Mouse (Mus musculus) left cerebral cortex, adult 8-10 months (tissue): ENCODE results near the gene Tmem251. TPM values are rescaled to one million over a fixed set of nuclear protein-coding genes. Genes with fewer than 3 reads are reported as not detected.

ENCODE experiments used
- DNase-seq, 2 experiments: peaks; one replicate each; pipeline ENCODE4 v3.0.0; 2022; ENCODE audit warnings: low spot score in 2 of 2
- total RNA-seq, 4 experiments: library from RNA; stranded (reverse); gene quantifications; 2 replicates each; pipeline ENCODE4 v1.2.4; 2022

Gene Tmem251
- total RNA-seq, 4 experiments from 2014 or later: 5.3 to 6.3 (median 5.9) TPM

- no peak for DNase-seq
These were observed 33.7 kb upstream of the Tmem251 start for GRCm38 (mm10) chr12:102709896-102710295.

GRCm38 (mm10) chr12:102710851-102711375 is 32.6 kb upstream of the Tmem251 start:
- DNase-seq: no peak

DNA sequence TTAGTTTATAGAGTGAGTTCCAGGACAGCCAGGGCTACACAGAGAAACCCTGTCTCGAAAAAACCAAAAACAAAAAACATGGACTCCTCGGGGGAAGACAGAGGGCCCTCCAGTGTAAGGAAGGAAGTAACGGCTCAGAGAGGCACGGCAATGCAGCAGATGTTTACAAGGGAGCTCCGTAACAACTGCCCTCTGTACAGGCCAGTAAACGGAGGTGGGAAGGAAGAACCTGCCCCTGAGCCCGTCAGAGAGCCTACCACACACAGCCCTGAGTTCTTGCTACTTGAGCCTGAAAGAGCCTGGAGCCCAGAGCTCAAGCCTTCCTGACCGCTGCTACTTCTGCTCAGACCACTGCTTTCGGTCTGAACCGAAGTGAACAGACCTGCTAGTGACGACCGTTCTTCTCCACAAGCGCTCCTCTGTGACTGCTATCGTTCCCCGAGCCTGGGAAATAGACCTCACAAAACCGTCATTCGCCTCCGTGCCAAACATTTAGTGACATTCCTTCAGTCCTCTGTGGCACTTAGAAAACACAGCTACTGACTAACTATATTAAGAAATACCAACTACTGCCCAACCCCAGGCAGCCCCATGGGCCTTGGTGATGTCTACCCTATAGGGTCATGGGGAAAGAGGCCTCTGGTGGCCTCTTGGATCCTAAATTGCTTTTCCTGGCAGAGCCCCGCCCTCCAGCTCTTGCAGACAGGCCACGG is 30.3 kb upstream of the Tmem251 start:
- no peak for DNase-seq

DNA sequence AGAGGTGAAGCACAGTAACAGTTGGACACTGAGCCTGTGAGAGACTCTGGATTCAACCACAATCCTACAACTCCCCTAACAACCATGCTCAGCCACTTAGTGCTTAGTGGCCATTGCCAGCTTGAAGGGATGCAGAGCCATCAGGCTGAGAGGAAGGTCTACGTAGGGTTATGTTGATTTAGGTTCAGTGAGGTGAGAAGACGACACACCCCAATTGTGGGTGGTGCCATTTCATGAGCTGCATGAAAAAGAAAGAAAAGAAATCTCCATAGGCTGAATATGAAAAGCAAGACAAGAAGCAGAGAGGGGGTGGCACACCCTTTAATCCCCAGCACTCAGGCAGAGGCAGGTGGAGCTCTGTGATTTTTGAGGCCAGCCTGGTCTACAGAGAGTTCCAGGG is 29.4 kb upstream of the Tmem251 start:
- DNase-seq: no peak

DNA sequence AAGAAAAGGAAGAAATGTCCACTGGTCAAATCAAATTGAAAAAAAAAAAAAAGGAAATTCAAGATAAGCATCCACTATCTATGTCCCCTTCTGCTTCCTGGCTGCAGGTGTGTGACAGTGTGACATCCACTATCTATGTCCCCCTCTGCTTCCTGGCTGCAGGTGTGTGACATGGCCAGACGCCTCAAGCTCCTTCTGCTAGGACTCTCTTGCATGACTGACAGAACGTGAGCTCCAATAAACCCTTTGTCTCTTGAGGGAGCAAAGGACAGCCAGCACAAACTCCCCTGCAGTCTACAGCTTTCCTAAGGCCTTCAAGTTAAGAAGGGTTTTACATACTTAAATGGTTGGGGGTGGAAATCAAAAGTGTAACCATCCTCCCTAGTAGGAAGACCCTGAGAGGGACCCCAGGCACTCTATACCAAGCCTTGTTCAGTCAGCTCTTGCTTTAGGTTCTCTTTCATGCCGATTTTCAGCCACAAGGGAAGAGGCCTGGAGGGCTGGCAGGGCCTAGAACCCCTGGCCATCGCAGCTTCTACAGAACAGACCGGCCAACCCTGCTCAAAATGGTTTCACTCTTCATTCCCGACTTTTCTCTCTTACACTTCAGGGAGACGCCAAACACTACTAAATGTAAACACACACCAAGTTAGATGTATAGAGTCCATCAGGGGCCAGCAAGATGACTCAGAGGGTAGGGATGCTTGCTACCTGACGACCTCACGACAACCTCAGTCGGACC is 28.7 kb upstream of the Tmem251 start:
- no peak for DNase-seq

GRCm38 (mm10) chr12:102719552-102720315 is 23.8 kb upstream of the Tmem251 start:
- no peak for DNase-seq

DNA sequence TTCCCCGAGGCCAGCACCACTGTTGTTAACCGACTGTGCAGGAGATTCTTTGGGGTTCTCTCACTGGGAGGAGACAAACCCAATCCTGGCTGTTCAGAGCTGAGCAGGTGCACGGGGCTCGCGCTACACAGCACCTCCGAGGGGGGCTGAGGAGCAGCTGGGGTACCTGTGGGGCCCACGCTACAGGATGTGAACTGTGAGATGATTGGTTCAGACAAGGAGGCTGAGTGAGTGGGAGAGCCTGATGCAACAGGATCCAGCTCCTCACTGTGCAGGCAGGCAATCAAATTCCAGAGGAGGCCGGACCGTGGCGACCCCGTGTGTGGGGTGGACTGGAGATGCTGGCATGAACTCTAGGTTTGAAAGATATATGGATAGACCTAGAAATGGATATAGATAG is 21.1 kb upstream of the Tmem251 start:
- no peak for DNase-seq

DNA sequence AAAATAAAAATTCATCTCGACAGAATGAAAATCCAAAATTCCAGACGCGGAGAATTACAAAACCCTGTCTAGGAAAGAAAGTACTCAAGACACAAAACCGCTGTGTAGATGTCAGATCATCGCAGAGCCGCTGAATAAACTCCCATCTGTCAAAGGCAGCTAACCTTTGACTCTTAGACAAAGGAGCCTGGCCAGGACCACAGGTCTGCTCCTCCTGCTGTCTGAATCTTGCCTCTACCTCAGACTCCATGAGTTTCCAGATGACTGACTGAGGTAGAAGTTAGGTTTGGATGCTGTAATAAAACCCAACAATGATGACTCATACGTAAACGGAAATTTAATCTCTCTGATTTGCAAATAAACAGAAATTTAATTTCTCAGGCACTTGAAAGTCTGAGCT is 20.6 kb upstream of the Tmem251 start:
- DNase-seq: no peak

GRCm38 (mm10) chr12:102723861-102724260 is 19.7 kb upstream of the Tmem251 start:
- peak in 1 of 2 experiments; percentile 70 for DNase-seq

DNA sequence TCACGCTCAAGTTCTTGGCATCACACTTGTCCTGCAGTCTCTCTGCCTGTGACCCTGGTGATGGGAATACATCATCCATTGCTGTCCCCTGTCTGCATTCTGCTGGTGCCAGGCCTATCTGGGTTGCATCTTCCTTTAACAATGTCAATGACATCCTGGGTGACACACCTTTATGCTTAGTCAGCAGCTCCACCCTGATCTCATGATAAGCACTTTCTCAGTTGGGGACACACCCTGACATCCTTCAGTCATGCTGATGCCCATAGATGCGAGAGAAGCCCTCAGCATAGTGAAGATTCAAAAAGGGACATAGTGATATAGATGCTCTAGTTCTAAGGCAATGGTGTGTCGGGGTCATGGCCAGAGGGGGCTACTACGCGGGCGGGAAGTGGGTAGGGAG is 18.4 kb upstream of the Tmem251 start:
- DNase-seq: no peak

- DNase-seq: no peak
These were observed 17.8 kb upstream of the Tmem251 start for GRCm38 (mm10) chr12:102725761-102726175.

DNA sequence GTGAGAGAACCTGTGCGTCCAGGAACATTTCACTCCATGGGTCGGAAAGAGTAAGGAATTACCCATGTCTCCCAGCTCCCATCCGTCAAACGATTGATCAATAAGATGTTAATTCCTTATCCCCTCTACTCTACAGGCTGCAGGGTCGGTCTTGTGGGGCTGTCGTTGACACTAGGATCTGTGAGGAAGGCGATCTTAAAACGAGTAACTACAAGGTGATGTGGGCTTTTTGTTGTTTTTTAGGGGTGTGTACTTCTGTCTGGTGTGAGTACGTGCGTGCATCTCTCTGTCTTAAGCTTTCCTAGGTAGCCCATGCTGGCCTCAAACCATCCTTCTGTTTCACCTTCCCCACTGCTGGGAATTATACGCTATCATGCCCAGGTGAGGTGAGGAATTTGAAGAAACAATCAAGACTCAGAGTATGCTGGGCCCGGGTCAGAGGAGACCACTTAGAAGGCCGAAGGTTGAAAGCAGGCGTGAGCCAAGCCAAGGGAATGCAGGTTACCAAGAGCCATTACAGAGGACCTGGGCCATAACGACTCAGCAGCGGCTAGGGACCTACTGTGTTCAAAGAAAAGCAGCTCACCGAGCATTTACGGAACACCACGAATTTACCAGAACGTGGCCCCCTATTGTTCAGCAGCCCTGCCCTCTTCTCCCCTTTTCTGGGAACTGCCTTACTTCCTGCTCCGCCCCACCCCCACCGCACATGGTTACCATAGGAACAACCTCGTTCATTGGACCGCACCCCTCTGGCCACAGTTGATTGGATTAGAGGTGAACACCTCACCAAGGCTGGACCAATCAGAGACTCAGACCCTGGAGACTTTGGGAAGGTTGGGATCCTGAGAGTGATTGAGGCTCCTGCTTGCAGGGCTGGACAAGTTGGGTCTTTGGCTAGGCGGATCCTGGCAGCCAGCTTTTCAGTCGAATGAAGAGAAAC is 13.4 kb upstream of the Tmem251 start:
- peak in 1 of 2 experiments; percentile 84 for DNase-seq

DNA sequence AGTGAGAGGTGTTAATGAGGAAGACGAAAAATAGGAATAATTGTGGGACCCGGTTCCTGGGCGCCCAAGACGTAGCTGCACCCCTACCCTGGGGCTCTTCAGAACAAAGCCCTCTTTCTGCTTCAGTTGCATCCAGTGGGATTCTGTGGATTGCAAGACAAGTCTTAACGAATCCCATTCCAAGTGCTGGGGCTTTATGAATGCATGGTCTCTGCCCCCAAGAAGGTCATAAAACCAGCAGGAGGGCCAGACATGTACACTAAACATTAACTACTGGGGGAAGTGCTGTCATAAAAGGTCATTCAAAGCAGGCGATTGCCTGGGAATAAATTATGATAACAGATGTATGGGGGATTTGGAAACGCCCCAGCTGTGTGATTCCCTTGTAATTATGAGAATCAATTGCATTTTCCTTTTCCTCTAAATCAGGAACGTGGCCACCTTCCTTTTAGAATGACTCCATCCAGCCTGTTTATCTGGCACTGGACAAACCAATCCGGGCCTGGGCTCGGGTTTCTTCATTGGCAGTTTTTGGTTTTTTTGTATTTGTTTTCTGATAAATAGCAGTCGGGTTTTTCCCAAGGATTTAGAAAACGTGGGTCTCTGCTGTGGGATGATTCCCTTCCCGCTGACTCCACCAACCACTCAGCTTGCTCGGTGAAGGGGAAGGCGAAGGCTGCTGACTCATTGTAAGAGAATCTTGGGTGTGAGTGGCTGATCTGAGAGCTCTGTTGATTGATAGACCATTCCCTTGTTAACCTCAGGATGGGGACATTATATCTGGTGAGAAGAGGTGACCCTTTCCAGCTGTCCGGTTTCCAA is 12.6 kb upstream of the Tmem251 start:
- DNase-seq: no peak

GRCm38 (mm10) chr12:102733381-102733780 is 10.2 kb upstream of the Tmem251 start:
- DNase-seq: no peak

GRCm38 (mm10) chr12:102739096-102739495 is 4.5 kb upstream of the Tmem251 start:
- no peak for DNase-seq

DNA sequence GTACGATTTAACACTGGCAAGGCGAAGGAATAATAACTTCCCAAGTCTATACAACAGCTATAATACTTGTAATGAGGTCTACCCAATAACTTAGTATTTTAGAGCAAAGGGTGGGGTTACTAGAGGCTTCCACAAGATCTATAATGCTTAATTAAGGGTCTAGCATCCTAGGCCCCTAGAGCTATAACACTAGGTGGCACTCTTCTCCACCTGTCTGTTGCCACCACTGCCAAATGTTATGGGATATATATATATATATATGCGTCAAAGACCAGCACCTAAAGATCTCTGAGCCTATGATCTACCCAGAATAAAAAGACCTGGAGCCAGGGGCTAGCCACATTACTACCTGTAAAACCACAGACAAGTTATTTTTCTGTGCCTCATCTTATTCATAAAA is 3.3 kb upstream of the Tmem251 start:
- DNase-seq: no peak

DNA sequence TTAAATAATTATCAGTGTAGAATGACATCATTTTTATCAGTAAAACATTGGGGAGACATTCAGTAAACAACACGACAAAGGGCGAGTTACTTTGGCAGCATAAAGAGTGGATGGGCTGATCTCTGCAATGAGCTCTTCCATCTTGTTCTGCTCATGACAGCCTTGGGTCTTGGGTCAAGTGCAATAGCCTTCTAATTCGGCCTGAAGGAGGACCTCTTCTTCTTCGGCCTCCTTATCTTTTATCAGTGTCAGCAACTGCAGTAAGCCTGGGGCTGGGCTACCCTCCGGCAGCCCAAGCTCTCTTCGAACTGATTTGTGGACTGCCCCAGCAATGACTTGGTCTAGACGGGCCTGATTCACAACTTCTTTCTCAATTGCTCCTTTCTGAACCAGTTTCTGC is 1.5 kb upstream of the Tmem251 start:
- no peak for DNase-seq

- DNase-seq: no peak
These were observed 450 bp upstream of the Tmem251 start for GRCm38 (mm10) chr12:102743036-102743588.

- DNase-seq: no peak
These were observed 1.3 kb downstream of the Tmem251 start for GRCm38 (mm10) chr12:102744839-102745238.

GRCm38 (mm10) chr12:102748256-102748655 is 4.7 kb downstream of the Tmem251 start:
- DNase-seq: no peak
